Mouse (Mus musculus) adrenal gland, adult 2 months (tissue): ENCODE measurements around the gene Kcnq5. TPM values are rescaled to one million over a fixed set of nuclear protein-coding genes. Genes with fewer than 3 reads are reported as not detected.
"Not testable (repeated sequence)": the region's sequence is repeated elsewhere in the genome, so short reads cannot be mapped to it uniquely, and the experiment has no call there.

Experiments
- DNase-seq: peaks from one replicate; pipeline ENCODE4 v3.0.0; 2021
- polyA plus RNA-seq: library from polyadenylated mRNA; depleted of rRNA; stranded (reverse); fragments of >200 nt; gene quantifications from 2 replicates; pipeline ENCODE4 v1.2.3, GENCODE M21; 2012
- total RNA-seq, 2 experiments: library from RNA; stranded (reverse); gene quantifications; 2 replicates each; pipeline ENCODE4 v1.2.3; 2021

Gene Kcnq5
- total and polyA plus RNA-seq, 3 experiments, result 0.52 to 1.1 TPM; not detected in 1

GRCm38 (mm10) chr1:21635406-21635805, 326.3 kb downstream of the Kcnq5 start:
- DNase-seq, result no peak

DNA sequence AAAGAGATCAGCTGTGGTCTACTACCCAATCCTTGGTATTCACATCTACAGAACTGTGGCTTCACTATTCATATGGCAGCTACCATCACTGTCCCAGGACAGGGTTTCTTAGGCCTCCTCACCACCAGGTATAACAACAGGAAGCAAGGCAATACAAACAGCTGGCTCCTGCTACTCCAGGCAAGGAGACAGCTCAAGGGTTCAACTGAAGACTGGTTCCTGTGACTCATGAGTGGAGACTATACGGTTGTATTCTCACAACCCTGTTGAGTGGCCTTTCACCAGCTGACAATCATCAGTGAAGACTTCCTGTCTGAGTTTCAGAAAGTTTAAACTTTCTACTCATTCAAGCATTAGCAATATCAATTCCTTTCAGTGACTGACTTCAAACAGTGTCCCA, 327.7 kb downstream of the Kcnq5 start:
- no peak for DNase-seq

- no peak for DNase-seq
These were observed 339.3 kb downstream of the Kcnq5 start for GRCm38 (mm10) chr1:21622455-21622854.

- no peak for DNase-seq
These were observed 339.7 kb downstream of the Kcnq5 start for GRCm38 (mm10) chr1:21622039-21622438.

GRCm38 (mm10) chr1:21618712-21619111, 343.0 kb downstream of the Kcnq5 start:
- no peak for DNase-seq

DNA sequence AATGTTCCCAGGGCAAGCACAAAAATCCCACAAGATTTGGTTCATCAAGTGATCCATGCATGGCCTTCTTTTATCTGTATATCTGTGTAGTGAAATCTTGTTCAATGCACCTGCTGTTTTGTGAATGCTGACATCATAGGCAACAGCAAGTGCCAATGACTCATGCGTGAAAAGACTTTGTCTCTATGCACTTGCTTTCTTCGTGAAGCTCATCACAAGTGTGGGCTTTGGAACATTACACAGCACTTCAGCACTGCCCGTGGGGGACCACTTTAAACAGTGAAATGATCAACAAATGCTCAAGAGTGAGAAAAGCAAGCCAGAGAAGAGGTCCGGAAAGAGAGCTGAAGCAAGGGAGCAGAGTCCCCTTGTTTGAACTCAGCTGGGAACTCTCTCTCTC, 345.1 kb downstream of the Kcnq5 start:
- DNase-seq, result no peak

- DNase-seq, result no peak
These were observed 347.8 kb downstream of the Kcnq5 start for GRCm38 (mm10) chr1:21613933-21614332.

- DNase-seq, result no peak
These were observed 357.7 kb downstream of the Kcnq5 start for GRCm38 (mm10) chr1:21604003-21604402.

- DNase-seq, result no peak
These were observed 359.2 kb downstream of the Kcnq5 start for GRCm38 (mm10) chr1:21602567-21602966.

GRCm38 (mm10) chr1:21600606-21601005, 361.1 kb downstream of the Kcnq5 start:
- DNase-seq, result no peak

DNA sequence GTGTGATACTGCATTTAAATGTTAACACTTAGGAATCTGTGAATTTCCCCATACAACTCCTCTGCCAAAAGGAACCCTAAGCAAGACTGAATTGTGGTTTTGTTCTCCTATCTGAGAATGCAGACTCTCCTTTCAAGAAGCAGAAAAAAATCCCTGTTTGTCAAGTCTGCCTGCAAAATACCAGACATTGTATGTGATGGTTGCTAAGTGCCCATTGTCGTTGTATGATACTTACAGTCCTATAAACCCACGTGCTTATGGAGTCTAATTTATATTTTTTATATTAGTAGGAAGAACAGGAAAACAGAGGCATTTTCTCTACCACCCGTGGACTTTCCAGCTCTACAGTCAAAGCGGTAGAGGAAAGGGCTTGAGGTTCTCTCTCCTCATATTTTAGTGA, 367.9 kb downstream of the Kcnq5 start:
- DNase-seq, result no peak

DNA sequence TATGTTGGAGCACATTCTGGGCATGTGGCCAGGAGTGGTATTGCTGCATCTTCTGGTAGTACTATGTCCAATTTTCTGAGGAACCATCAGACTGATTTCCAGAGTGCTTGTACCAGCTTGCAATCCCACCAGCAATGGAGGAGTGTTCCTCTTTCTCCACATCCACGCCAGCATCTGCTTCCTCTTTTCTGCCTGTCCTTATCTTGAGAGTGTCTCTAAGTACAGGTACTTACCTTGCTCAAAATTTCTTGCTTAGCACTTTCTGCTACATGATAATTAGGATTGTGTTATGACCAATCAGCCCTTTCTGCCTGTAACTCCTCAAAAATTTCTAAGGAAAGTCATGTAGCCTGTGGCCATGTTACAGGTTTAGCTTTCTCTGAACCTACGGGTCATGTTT, 394.3 kb downstream of the Kcnq5 start:
- not testable (repeated sequence) for DNase-seq

GRCm38 (mm10) chr1:21554630-21555029, 407.1 kb downstream of the Kcnq5 start:
- no peak for DNase-seq

DNA sequence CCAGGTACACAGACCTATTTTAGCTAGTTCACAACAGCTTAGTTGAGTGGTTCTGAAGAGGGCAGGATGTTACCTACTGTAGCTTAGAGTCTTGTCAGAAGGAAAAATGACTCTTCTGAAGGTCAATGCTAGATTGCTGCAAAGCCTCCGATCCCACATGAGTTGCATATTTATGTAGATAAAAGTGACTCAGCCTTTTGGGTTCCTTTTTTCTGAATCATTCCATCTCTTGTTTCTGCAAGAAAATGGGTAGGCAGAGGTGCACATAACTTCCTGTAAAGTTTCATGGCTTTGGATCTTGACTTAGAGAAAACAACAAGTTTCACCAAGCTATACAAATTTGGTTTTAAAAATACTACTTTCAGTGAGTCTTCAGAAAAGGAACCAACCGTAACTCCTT, 409.0 kb downstream of the Kcnq5 start:
- no peak for DNase-seq

DNA sequence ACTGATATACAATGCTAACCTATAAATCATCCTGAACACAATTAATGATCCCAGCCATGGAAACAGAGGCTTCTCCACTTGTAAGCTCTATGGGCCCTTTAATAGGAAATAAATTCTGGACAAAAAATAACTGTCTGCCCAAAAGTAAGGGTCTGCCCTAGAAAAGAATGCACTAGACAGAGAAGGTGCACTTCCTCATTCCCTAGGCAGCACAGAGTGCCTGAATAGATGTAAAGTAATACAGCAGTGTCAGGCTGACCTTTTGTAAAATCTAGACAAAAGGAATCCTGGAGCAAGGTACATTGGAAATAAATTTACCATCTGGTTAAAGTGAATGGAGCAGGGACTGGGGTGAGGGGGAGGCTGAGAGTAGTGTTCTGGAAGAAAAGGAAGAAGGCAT, 417.8 kb downstream of the Kcnq5 start:
- DNase-seq, result no peak

DNA sequence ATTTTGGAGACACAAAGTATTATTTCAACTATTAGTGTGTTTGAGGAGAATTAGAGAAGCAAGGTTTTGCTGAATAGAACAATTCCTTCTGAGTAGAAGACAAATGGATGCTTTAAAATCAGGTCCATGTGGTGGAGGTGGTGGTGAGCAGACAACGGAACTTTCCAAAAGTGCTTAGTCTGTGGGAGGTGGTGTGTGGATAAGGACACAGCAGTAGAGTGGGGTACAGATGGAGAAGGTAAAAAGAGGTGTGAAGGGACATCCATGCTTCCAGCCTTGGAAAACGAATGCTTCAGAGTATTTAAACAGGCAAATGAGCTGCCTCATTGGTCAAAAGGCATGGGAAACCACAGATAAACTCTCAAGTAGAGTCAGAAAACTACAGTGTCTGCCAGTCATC, 422.3 kb downstream of the Kcnq5 start:
- DNase-seq, result no peak

GRCm38 (mm10) chr1:21530823-21531222, 430.9 kb downstream of the Kcnq5 start:
- DNase-seq, result no peak

GRCm38 (mm10) chr1:21521995-21522394, 439.7 kb downstream of the Kcnq5 start:
- no peak for DNase-seq

- no peak for DNase-seq
These were observed 440.3 kb downstream of the Kcnq5 start for GRCm38 (mm10) chr1:21521475-21521874.

DNA sequence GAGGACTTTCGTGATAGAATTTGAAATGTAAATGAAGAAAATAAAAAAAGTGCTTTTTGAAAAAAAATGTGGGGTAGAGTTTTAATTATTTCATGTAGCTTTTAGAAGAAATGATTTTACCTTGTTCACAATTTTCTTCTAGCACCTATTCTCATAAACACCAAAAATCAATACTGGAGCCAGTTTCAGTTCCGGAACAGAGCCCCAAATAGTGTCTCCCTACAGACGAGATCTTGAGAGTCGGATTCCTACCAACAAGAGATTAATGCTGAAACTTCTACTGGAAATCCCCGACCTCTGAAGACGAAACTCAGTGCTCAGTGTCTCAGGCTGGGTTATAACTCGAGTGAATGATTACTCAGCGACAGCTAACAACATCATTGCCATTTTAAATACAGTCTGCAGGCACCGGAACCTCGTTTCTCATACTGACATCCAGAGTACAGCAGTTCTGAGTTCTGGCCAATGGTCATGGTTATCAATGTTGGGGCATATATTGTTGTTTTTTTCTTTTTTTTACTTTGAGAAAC, 441.6 kb downstream of the Kcnq5 start:
- DNase-seq, result no peak

DNA sequence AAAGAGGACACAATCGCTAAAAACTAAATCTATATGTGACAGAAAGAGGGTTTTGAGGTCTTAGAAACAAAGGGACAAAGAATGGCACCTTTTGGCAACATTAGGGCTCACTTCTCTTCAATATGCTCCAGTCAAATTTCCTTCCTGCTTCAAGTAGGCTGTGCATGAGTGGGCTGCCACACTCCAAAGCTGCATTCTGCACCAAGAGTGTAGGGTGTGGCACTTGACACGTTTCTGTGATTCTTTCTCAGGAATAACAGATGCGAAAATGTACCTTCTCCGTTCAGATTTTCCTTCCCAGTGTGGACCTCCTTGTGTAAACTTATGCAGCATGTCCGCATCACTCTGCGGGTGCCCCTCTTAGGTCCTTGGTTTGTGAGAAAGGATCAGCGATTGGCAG, 455.1 kb downstream of the Kcnq5 start:
- DNase-seq, result no peak

DNA sequence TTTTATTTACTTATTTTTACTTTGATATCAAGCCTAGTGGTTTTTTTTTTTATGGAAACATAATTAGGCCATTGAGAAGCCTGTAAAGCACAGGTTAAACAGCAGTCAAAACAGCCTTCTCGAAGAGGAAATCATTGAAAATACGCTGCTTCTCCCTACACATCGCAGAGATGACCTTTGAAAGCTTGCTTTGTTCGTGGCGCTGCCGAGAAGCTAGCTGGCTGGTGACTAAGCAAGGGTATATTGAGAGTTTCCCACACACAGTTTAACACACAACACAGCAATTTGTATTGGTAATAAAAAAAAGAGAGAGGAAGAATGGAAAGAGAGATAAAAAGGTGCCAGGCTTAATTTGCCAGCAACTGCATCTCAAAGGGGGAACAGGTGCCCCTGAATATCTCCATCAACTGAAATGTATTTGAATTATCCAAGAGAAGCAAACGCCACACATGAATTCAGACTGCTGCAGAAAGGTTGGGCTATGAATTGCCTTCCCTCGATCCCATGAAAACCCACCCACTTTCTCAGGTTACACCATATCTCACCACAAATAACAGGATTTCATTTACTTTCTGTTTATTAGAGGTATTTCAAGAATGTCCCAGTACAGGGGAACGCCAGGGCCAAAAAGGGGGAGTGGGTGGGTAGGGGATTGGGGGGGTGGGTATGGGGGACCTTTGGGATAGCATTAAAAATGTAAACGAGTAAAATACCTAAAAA, 461.8 kb downstream of the Kcnq5 start:
- no peak for DNase-seq

DNA sequence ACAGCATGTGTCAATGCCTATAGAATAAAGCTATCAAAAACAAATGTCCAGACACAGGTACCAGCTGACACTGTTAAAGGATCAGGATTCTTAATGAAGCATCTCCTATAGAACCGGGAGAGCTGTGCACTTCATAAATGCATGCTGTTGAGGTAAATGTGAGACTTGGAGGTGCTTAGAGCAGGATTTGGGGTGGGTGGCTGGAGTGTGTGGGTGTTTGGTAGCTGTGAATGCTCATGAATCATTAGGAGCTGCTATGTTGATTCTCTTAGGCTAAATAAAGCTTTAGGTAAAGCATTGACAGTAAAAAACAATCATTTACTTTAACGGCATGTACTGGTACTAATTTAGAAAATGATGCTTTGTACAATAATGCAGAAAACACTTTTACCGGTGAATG, 465.4 kb downstream of the Kcnq5 start:
- DNase-seq, result no peak

DNA sequence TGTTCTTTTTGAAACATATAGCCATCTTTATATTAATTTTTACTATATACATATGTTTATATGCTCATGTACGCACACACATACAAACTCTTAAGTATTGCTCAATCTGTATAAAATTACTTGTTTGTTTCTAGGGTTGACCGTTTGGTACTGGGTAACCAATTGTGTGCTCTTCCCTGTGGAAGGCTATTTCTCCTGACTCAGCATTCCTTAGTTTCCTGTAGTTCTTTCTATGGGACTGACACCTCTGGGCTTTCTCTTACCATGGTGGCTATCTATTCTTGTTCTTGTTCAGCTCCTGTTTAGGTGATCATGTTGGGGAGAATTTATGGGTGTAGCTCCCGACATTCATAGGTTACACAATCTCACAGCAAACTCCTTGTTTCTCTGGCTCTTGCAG, 473.1 kb downstream of the Kcnq5 start:
- no peak for DNase-seq
